8 mouse cellular contexts compared by ENCODE assay signal in genomic region chr12:24952147-24952546, GRCm38 (mm10). TPM values are rescaled to one million over a fixed set of nuclear protein-coding genes. Genes with fewer than 3 reads are reported as not detected.
A peak's percentile ranks its signal among the peaks of the same experiment; 100 is the strongest.
DNase-seq lines count a peak whose midpoint lies in the region; ATAC-seq and TF ChIP-seq lines count a peak whose summit lies in the region.

No protein-coding gene starts in this region.

- H3K4me3 ChIP-seq in testis, adult 2 months (ENCODE audit: control insufficient read depth, low read depth, low read length): peak overlapping the region; percentile 52
- H3K4me3 ChIP-seq in forebrain, embryonic 13.5 days: no peak overlapping the region
- no peak overlapping the region for H3K4me3 ChIP-seq in liver, embryonic 13.5 days (replicated peaks)

- H3K9me3 ChIP-seq in forebrain, embryonic 13.5 days (replicated peaks): no peaks in the 10 kb centered on the region
- no peaks in the 10 kb centered on the region for H3K9me3 ChIP-seq in liver, embryonic 13.5 days (replicated peaks)

- TF ChIP-seq CTCF in testis, adult 2 months (IDR thresholded peaks at IDR 0.05; ENCODE audit: control insufficient read depth, insufficient read depth, insufficient replicate concordance, low read depth, low read length): peak; percentile 76; the same call in 1 of the 2 replicates

- H3K36me3 ChIP-seq in testis, adult 2 months (ENCODE audit: control insufficient read depth, insufficient read depth, low read length): no peaks in the 10 kb centered on the region
- peaks cover 73% of the 10 kb centered on the region for H3K36me3 ChIP-seq in forebrain, embryonic 13.5 days (ENCODE audit: poor library complexity, severe bottlenecking)
- H3K36me3 ChIP-seq in liver, embryonic 13.5 days: no peaks in the 10 kb centered on the region

- H3K4me2 ChIP-seq in forebrain, embryonic 13.5 days: no peak overlapping the region
- no peak overlapping the region for H3K4me2 ChIP-seq in liver, embryonic 13.5 days

- TF ChIP-seq POLR2A in testis, adult 2 months (IDR thresholded peaks at IDR 0.05; ENCODE audit: control insufficient read depth, low read depth, low read length): no peak

- H3K4me1 ChIP-seq in testis, adult 2 months (ENCODE audit: control insufficient read depth, insufficient read depth, low read length): no peaks in the 10 kb centered on the region; the same call in 1 of the 2 replicates
- H3K4me1 ChIP-seq in forebrain, embryonic 13.5 days: no peaks in the 10 kb centered on the region
- no peaks in the 10 kb centered on the region for H3K4me1 ChIP-seq in liver, embryonic 13.5 days (replicated peaks)

- ATAC-seq in cerebellum, adult (ENCODE audit: insufficient number of reproducible peaks, low FRiP score, low TSS enrichment): peak; percentile 28; the same call in 1 of the 2 replicates
- ATAC-seq in forebrain, embryonic 13.5 days: peak; percentile 63; the same call in 1 of the 2 replicates
- ATAC-seq in liver, embryonic 13.5 days (ENCODE audit: low read depth): peak; percentile 25; the same call in 1 of the 2 replicates

- H3K9ac ChIP-seq in forebrain, embryonic 13.5 days: no peak overlapping the region
- H3K9ac ChIP-seq in liver, embryonic 13.5 days: no peak overlapping the region

- H3K27ac ChIP-seq in testis, adult 2 months (ENCODE audit: control insufficient read depth, insufficient read depth, low read depth, low read length): no peak overlapping the region
- no peak overlapping the region for H3K27ac ChIP-seq in forebrain, embryonic 13.5 days
- H3K27ac ChIP-seq in liver, embryonic 13.5 days: no peak overlapping the region

- H3K27me3 ChIP-seq in testis, adult 2 months (ENCODE audit: control insufficient read depth, insufficient read depth, low read length): no peaks in the 10 kb centered on the region
- no peaks in the 10 kb centered on the region for H3K27me3 ChIP-seq in forebrain, embryonic 13.5 days
- no peaks in the 10 kb centered on the region for H3K27me3 ChIP-seq in liver, embryonic 13.5 days

- DNase-seq in testis, postnatal 14 days (ENCODE audit: low spot score): no peak
- DNase-seq in kidney, adult 18-20 months: peak; percentile 74
- peak; percentile 44 for DNase-seq in liver, embryonic 13.5 days
- peak; percentile 75 for DNase-seq in neural tube, embryonic 10.5 days (ENCODE audit: extremely low spot score, low spot score)
- DNase-seq in thymus, postnatal 10 days (ENCODE audit: low spot score in 2 of 2): peak; percentile 11 to 65

- 64% methylated on average over 6 of the region's 6 CpGs for WGBS in forebrain, embryonic 13.5 days
- WGBS in liver, embryonic 13.5 days (ENCODE audit: insufficient replicate concordance): 29% methylated on average over 6 of the region's 6 CpGs

RNA-seq across cellular contexts. Expression of gene Kidins220, which starts 22.6 kb away (rescaled TPM):
- 12.0 and 14.2 TPM in 2 replicates for polyA plus RNA-seq in testis, adult 2 months (2012; rRNA removed)
- polyA plus RNA-seq in forebrain, embryonic 13.5 days (2015; fragmentation: Nextera tagmentation; extraction: Ambion mirVana): 72.4 and 88.3 TPM in 2 replicates
- polyA plus RNA-seq in liver, embryonic 13.5 days (2015; fragmentation: Nextera tagmentation; extraction: Ambion mirVana): 6.3 and 8.6 TPM in 2 replicates
